Mouse (Mus musculus) midbrain, embryonic 16.5 days (tissue): Measurements from ENCODE around the gene Pacsin3. TPM values are rescaled to one million over a fixed set of nuclear protein-coding genes. Genes with fewer than 3 reads are reported as not detected.

Experiments used
- ATAC-seq: fragments of 200-750 bp; cut with Nextera tagmentation; 2 replicates; pipeline ENCODE4 v1.8.0; 2017; ENCODE audit warnings: moderate TSS enrichment
- H3K27ac ChIP-seq: fragments of 300-500 bp; sonication (generic); 2 replicates; pipeline ENCODE4 v1.5.1; 2014; ENCODE audit warnings: mild to moderate bottlenecking, low read length, mixed read lengths
- H3K27me3 ChIP-seq: fragments of 300-500 bp; sonication (generic); 2 replicates; pipeline ENCODE4 v1.6.1; 2014; ENCODE audit warnings: low read depth, low read length, mixed read lengths; ENCODE audit not compliant: control insufficient read depth, insufficient read depth
- H3K36me3 ChIP-seq: fragments of 300-500 bp; sonication (generic); 2 replicates; pipeline ENCODE4 v1.6.1; 2014; ENCODE audit warnings: mild to moderate bottlenecking, low read length, moderate library complexity, mixed read lengths; ENCODE audit not compliant: control insufficient read depth, insufficient read depth
- H3K4me1 ChIP-seq: fragments of 300-500 bp; sonication (generic); 2 replicates; pipeline ENCODE4 v1.6.1; 2014; ENCODE audit warnings: mild to moderate bottlenecking, low read length, mixed read lengths; ENCODE audit not compliant: control insufficient read depth, insufficient read depth
- H3K4me2 ChIP-seq: fragments of 300-500 bp; sonication (generic); 2 replicates; pipeline ENCODE4 v1.6.1; 2014; ENCODE audit warnings: mild to moderate bottlenecking, low read length, mixed read lengths
- H3K4me3 ChIP-seq: fragments of 300-500 bp; sonication (generic); 2 replicates; pipeline ENCODE4 v1.5.1; 2014; ENCODE audit warnings: low read depth, mild to moderate bottlenecking, low read length, moderate library complexity, mixed read lengths
- H3K9ac ChIP-seq: fragments of 300-500 bp; sonication (generic); 2 replicates; pipeline ENCODE4 v1.6.1; 2014; ENCODE audit warnings: low read depth, low read length, mixed read lengths
- H3K9me3 ChIP-seq: fragments of 300-500 bp; sonication (generic); replicated peaks from 2 replicates; pipeline ENCODE4 v1.6.1; 2014; ENCODE audit warnings: mild to moderate bottlenecking, low read length, mixed read lengths; ENCODE audit not compliant: control insufficient read depth, poor library complexity, severe bottlenecking
- WGBS: fragments of 180-500 bp; shearing (Covaris S2); extraction: QIAGEN DNeasy Blood & Tissue Kit; methylation state at CpG from one replicate; pipeline ENCODE4 v1.1.7; 2014; 5-methylcytosine and 5-hydroxymethylcytosine counted together
- polyA plus RNA-seq: library from polyadenylated mRNA; unstranded; fragments of >200 nt; fragmentation: Nextera tagmentation; extraction: Ambion mirVana; gene quantifications from 2 replicates; pipeline ENCODE4 v1.2.1, GENCODE M21; 2015

Gene Pacsin3
- polyA plus RNA-seq, 1 experiment from 2014 or later, result 17.5 TPM

GRCm38 (mm10) chr2:91285885-91286505, 30.2 kb downstream of the Pacsin3 start:
- H3K4me3 ChIP-seq, result no peak overlapping the region
- H3K27me3 ChIP-seq, result no peaks in the 10 kb centered on the region
- WGBS, result 13% methylated on average over 7 of the region's 7 CpGs
- no peaks in the 10 kb centered on the region; the same call in none of the 2 replicates for H3K4me1 ChIP-seq
- no peak overlapping the region for H3K27ac ChIP-seq
- no peak overlapping the region for H3K4me2 ChIP-seq
- H3K9me3 ChIP-seq, result no peaks in the 10 kb centered on the region
- no peaks in the 10 kb centered on the region for H3K36me3 ChIP-seq
- ATAC-seq, result 0 out of 2 replicates have a peak, but pooled peaks have one; percentile 34
- H3K9ac ChIP-seq, result no peak overlapping the region

GRCm38 (mm10) chr2:91287563-91287962, 31.8 kb downstream of the Pacsin3 start:
- H3K4me2 ChIP-seq, result no peak overlapping the region
- no peak overlapping the region for H3K9ac ChIP-seq
- H3K4me1 ChIP-seq, result no peaks in the 10 kb centered on the region; the same call in none of the 2 replicates
- no peak overlapping the region for H3K4me3 ChIP-seq
- no peak overlapping the region for H3K27ac ChIP-seq
- no peaks in the 10 kb centered on the region for H3K27me3 ChIP-seq
- no peak for ATAC-seq
- no peaks in the 10 kb centered on the region for H3K36me3 ChIP-seq
- WGBS, result 82% methylated on average over 6 of the region's 6 CpGs
- no peaks in the 10 kb centered on the region for H3K9me3 ChIP-seq

GRCm38 (mm10) chr2:91291197-91292007, 35.6 kb downstream of the Pacsin3 start:
- 72% methylated on average over 12 of the region's 12 CpGs for whole genome bisulfite sequencing
- H3K4me3 ChIP-seq, result no peak overlapping the region
- ATAC-seq, result no peak
- no peaks in the 10 kb centered on the region for H3K9me3 ChIP-seq
- no peaks in the 10 kb centered on the region for H3K4me1 ChIP-seq
- H3K9ac ChIP-seq, result no peak overlapping the region
- H3K36me3 ChIP-seq, result no peaks in the 10 kb centered on the region
- H3K27me3 ChIP-seq, result no peaks in the 10 kb centered on the region
- H3K4me2 ChIP-seq, result no peak overlapping the region
- no peak overlapping the region for H3K27ac ChIP-seq

- Histone ChIP-seq H3K27ac (no peak overlapping the region), H3K9ac (no peak overlapping the region), H3K9me3 (no peaks in the 10 kb centered on the region), H3K4me1 (no peaks in the 10 kb centered on the region), H3K27me3 (no peaks in the 10 kb centered on the region), H3K4me3 (no peak overlapping the region), H3K36me3 (no peaks in the 10 kb centered on the region), H3K4me2 (no peak overlapping the region)
- 92% methylated on average over 3 of the region's 3 CpGs for WGBS
- no peak for ATAC-seq
These were observed 38.5 kb downstream of the Pacsin3 start for GRCm38 (mm10) chr2:91294226-91294625.

- no peaks in the 10 kb centered on the region for H3K4me1 ChIP-seq
- H3K27ac ChIP-seq, result no peak overlapping the region
- H3K9me3 ChIP-seq, result no peaks in the 10 kb centered on the region
- no peak overlapping the region for H3K9ac ChIP-seq
- no peaks in the 10 kb centered on the region for H3K27me3 ChIP-seq
- no peak overlapping the region for H3K4me3 ChIP-seq
- ATAC-seq, result no peak
- WGBS, result 92% methylated on average over 5 of the region's 5 CpGs
- H3K36me3 ChIP-seq, result no peaks in the 10 kb centered on the region
- H3K4me2 ChIP-seq, result no peak overlapping the region
These were observed 40.1 kb downstream of the Pacsin3 start for GRCm38 (mm10) chr2:91295895-91296294.

- 64% methylated on average over 3 of the region's 3 CpGs for WGBS
- Histone ChIP-seq H3K27me3 (no peaks in the 10 kb centered on the region), H3K4me2 (no peak overlapping the region), H3K4me1 (no peaks in the 10 kb centered on the region), H3K9me3 (no peaks in the 10 kb centered on the region), H3K36me3 (0 out of 2 replicates have a peak, but pooled peaks cover 3% of the 10 kb centered on the region), H3K4me3 (no peak overlapping the region), H3K9ac (no peak overlapping the region), H3K27ac (no peak overlapping the region)
- ATAC-seq, result no peak
These were observed 43.4 kb downstream of the Pacsin3 start for GRCm38 (mm10) chr2:91299156-91299555.

GRCm38 (mm10) chr2:91300784-91301183, 45.0 kb downstream of the Pacsin3 start:
- 94% methylated on average over 2 of the region's 2 CpGs for WGBS
- H3K27ac ChIP-seq, result no peak overlapping the region
- no peak overlapping the region for H3K4me3 ChIP-seq
- no peaks in the 10 kb centered on the region for H3K27me3 ChIP-seq
- H3K9me3 ChIP-seq, result no peaks in the 10 kb centered on the region
- 0 out of 2 replicates have a peak, but pooled peaks cover 5% of the 10 kb centered on the region for H3K36me3 ChIP-seq
- ATAC-seq, result no peak
- H3K4me1 ChIP-seq, result no peaks in the 10 kb centered on the region
- no peak overlapping the region for H3K9ac ChIP-seq
- H3K4me2 ChIP-seq, result no peak overlapping the region

- H3K27ac ChIP-seq, result no peak overlapping the region
- WGBS, result 93% methylated on average over 2 of the region's 2 CpGs
- H3K4me1 ChIP-seq, result no peaks in the 10 kb centered on the region
- no peak overlapping the region for H3K4me3 ChIP-seq
- 0 out of 2 replicates have a peak, but pooled peaks cover 5% of the 10 kb centered on the region for H3K36me3 ChIP-seq
- no peak overlapping the region for H3K4me2 ChIP-seq
- no peak for ATAC-seq
- H3K27me3 ChIP-seq, result no peaks in the 10 kb centered on the region
- H3K9ac ChIP-seq, result no peak overlapping the region
- H3K9me3 ChIP-seq, result no peaks in the 10 kb centered on the region
These were observed 46.1 kb downstream of the Pacsin3 start for GRCm38 (mm10) chr2:91301836-91302235.

GRCm38 (mm10) chr2:91302845-91303244, 47.1 kb downstream of the Pacsin3 start:
- no peaks in the 10 kb centered on the region for H3K4me1 ChIP-seq
- H3K4me2 ChIP-seq, result no peak overlapping the region
- H3K4me3 ChIP-seq, result no peak overlapping the region
- H3K27ac ChIP-seq, result no peak overlapping the region
- H3K27me3 ChIP-seq, result no peaks in the 10 kb centered on the region
- no peaks in the 10 kb centered on the region for H3K9me3 ChIP-seq
- 79% methylated on average over 3 of the region's 3 CpGs for WGBS
- no peak for ATAC-seq
- H3K36me3 ChIP-seq, result 0 out of 2 replicates have a peak, but pooled peaks cover 5% of the 10 kb centered on the region
- no peak overlapping the region for H3K9ac ChIP-seq
